Mouse (Mus musculus) lung, postnatal 0 days (tissue): ENCODE measurements around the gene Ptpn3. TPM values are rescaled to one million over a fixed set of nuclear protein-coding genes. Genes with fewer than 3 reads are reported as not detected.

Source experiments
- ATAC-seq: fragments of 200-750 bp; cut with Nextera tagmentation; 2 replicates; pipeline ENCODE4 v1.8.0; 2017; ENCODE audit warnings: moderate library complexity
- DNase-seq: peaks from one replicate; pipeline ENCODE4 v3.0.0-alpha.2; 2016; ENCODE audit warnings: low spot score
- H3K27ac ChIP-seq: fragments of 300-500 bp; sonication (generic); 2 replicates; pipeline ENCODE4 v1.5.1; 2014; ENCODE audit warnings: antibody characterized with exemption, mild to moderate bottlenecking, low read length, mixed read lengths
- H3K27me3 ChIP-seq: fragments of 300-500 bp; sonication (generic); replicated peaks from 2 replicates; pipeline ENCODE4 v1.6.1; 2014; ENCODE audit warnings: low read length, mixed read lengths; ENCODE audit not compliant: insufficient read depth
- H3K36me3 ChIP-seq: fragments of 300-500 bp; sonication (generic); 2 replicates; pipeline ENCODE4 v1.6.1; 2014; ENCODE audit warnings: low read length, mixed read lengths; ENCODE audit not compliant: insufficient read depth
- H3K4me1 ChIP-seq: fragments of 300-500 bp; sonication (generic); 2 replicates; pipeline ENCODE4 v1.6.1; 2014; ENCODE audit warnings: antibody characterized with exemption, low read depth, low read length, mixed read lengths; ENCODE audit not compliant: insufficient read depth
- H3K4me2 ChIP-seq: fragments of 300-500 bp; sonication (generic); replicated peaks from 2 replicates; pipeline ENCODE4 v1.6.1; 2014; ENCODE audit warnings: low read depth, mild to moderate bottlenecking, low read length, moderate library complexity, mixed read lengths
- H3K4me3 ChIP-seq: fragments of 300-500 bp; sonication (generic); 2 replicates; pipeline ENCODE4 v1.5.1; 2014; ENCODE audit warnings: low read depth, low read length
- H3K9ac ChIP-seq: fragments of 300-500 bp; sonication (generic); replicated peaks from 2 replicates; pipeline ENCODE4 v1.6.1; 2014; ENCODE audit warnings: low read depth, mild to moderate bottlenecking
- H3K9me3 ChIP-seq: fragments of 300-500 bp; sonication (generic); 2 replicates; pipeline ENCODE4 v1.6.1; 2016; ENCODE audit warnings: low read length, mixed read lengths
- CTCF ChIP-seq: IDR thresholded peaks from 2 replicates; pipeline ENCODE4 v1.5.1; 2016; ENCODE audit warnings: antibody characterized with exemption, mild to moderate bottlenecking
- EP300 ChIP-seq: IDR thresholded peaks from 2 replicates; pipeline ENCODE4 v1.6.1; 2016; ENCODE audit warnings: antibody characterized with exemption, mild to moderate bottlenecking, control low read depth
- WGBS: fragments of 180-500 bp; shearing (Covaris S2); extraction: QIAGEN DNeasy Blood & Tissue Kit; methylation state at CpG from one replicate; pipeline ENCODE4 v1.1.7; 2014; 5-methylcytosine and 5-hydroxymethylcytosine counted together
- polyA plus RNA-seq: library from polyadenylated mRNA; unstranded; fragments of >200 nt; fragmentation: Nextera tagmentation; extraction: Ambion mirVana; gene quantifications from 2 replicates; pipeline ENCODE4 v1.2.1, GENCODE M21; 2015

Ptpn3 gene
- polyA plus RNA-seq, 1 experiment from 2014 or later: 4.7 TPM

GRCm38 (mm10) chr4:57333926-57334548 lies 32.4 kb upstream of the Ptpn3 start:
- WGBS: 60% methylated on average over 12 of the region's 12 CpGs
- DNase-seq: no peak
- Histone ChIP-seq H3K9me3 (no peaks in the 10 kb centered on the region), H3K27ac (no peak overlapping the region), H3K27me3 (no peaks in the 10 kb centered on the region), H3K4me3 (no peak overlapping the region), H3K4me1 (no peaks in the 10 kb centered on the region), H3K9ac (no peak overlapping the region), H3K4me2 (no peak overlapping the region), H3K36me3 (no peaks in the 10 kb centered on the region)
- TF ChIP-seq CTCF (no peak), EP300 (no peak)
- ATAC-seq: no peak

GRCm38 (mm10) chr4:57332511-57332910 lies 30.9 kb upstream of the Ptpn3 start:
- 29% methylated on average over 3 of the region's 3 CpGs for WGBS
- H3K4me3 ChIP-seq: no peak overlapping the region
- no peak overlapping the region for H3K9ac ChIP-seq
- H3K4me2 ChIP-seq: no peak overlapping the region
- TF ChIP-seq CTCF (no peak), EP300 (no peak)
- H3K4me1 ChIP-seq: no peaks in the 10 kb centered on the region
- H3K27ac ChIP-seq: no peak overlapping the region
- DNase-seq (no peak), ATAC-seq (no peak)
- H3K27me3 ChIP-seq: no peaks in the 10 kb centered on the region
- no peaks in the 10 kb centered on the region for H3K9me3 ChIP-seq
- no peaks in the 10 kb centered on the region for H3K36me3 ChIP-seq

GRCm38 (mm10) chr4:57320606-57321327 lies 19.1 kb upstream of the Ptpn3 start:
- Histone ChIP-seq H3K9ac (no peak overlapping the region), H3K9me3 (no peaks in the 10 kb centered on the region), H3K4me1 (no peaks in the 10 kb centered on the region), H3K36me3 (no peaks in the 10 kb centered on the region), H3K27ac (no peak overlapping the region), H3K4me2 (peak overlapping the region; percentile 28; the same call in 1 of the 2 replicates), H3K4me3 (no peak overlapping the region), H3K27me3 (0 out of 2 replicates have a peak, but pooled peaks cover 3% of the 10 kb centered on the region)
- WGBS: 29% methylated on average over 23 of the region's 23 CpGs
- TF ChIP-seq CTCF (peak; percentile 74), EP300 (no peak)
- peak; percentile 49 for ATAC-seq
- DNase-seq: peak; percentile 56

- WGBS: 13% methylated on average over 10 of the region's 10 CpGs
- Histone ChIP-seq H3K4me2 (no peak overlapping the region), H3K9ac (no peak overlapping the region), H3K4me1 (no peaks in the 10 kb centered on the region), H3K9me3 (no peaks in the 10 kb centered on the region), H3K27me3 (0 out of 2 replicates have a peak, but pooled peaks cover 3% of the 10 kb centered on the region), H3K27ac (no peak overlapping the region), H3K36me3 (no peaks in the 10 kb centered on the region), H3K4me3 (no peak overlapping the region)
- no peak for ATAC-seq
- DNase-seq: peak; percentile 24
- TF ChIP-seq CTCF (no peak), EP300 (no peak)
Observed at GRCm38 (mm10) chr4:57318525-57319212, 17.0 kb upstream of the Ptpn3 start.

GRCm38 (mm10) chr4:57312256-57313166 lies 10.9 kb upstream of the Ptpn3 start:
- Histone ChIP-seq H3K9ac (no peak overlapping the region), H3K36me3 (no peaks in the 10 kb centered on the region), H3K27me3 (no peaks in the 10 kb centered on the region), H3K27ac (no peak overlapping the region), H3K4me2 (no peak overlapping the region), H3K4me3 (no peak overlapping the region), H3K9me3 (no peaks in the 10 kb centered on the region), H3K4me1 (peaks cover 4% of the 10 kb centered on the region; the same call in 1 of the 2 replicates)
- TF ChIP-seq CTCF (no peak), EP300 (no peak)
- WGBS: 49% methylated on average over 8 of the region's 8 CpGs
- no peak for ATAC-seq
- no peak for DNase-seq

- no peak overlapping the region for H3K9ac ChIP-seq
- ATAC-seq (no peak), DNase-seq (no peak)
- no peak overlapping the region for H3K4me3 ChIP-seq
- H3K4me2 ChIP-seq: no peak overlapping the region
- H3K27ac ChIP-seq: no peak overlapping the region
- no peaks in the 10 kb centered on the region for H3K9me3 ChIP-seq
- H3K36me3 ChIP-seq: no peaks in the 10 kb centered on the region
- TF ChIP-seq CTCF: no peak
- no peak for TF ChIP-seq EP300
- no peaks in the 10 kb centered on the region for H3K27me3 ChIP-seq
- 76% methylated on average over 4 of the region's 4 CpGs for WGBS
- peaks cover 7% of the 10 kb centered on the region; the same call in 1 of the 2 replicates for H3K4me1 ChIP-seq
Observed at GRCm38 (mm10) chr4:57311750-57312149, 10.1 kb upstream of the Ptpn3 start.
